Mouse (Mus musculus): ENCODE results near the gene Ctdnep1.
"Not testable (repeated sequence)": the region's sequence is repeated elsewhere in the genome, so short reads cannot be mapped to it uniquely, and the experiment has no call there.

Gene Ctdnep1

GRCm38 (mm10) chr11:69950807-69951459 lies 30.0 kb upstream of the Ctdnep1 start:
- no peak for DNase-seq (ENCODE audit: low read depth, low spot score)

GRCm38 (mm10) chr11:69952274-69952673 lies 28.7 kb upstream of the Ctdnep1 start:
- no peak for DNase-seq (ENCODE audit: low read depth, low spot score)

GRCm38 (mm10) chr11:69953267-69953915 lies 27.6 kb upstream of the Ctdnep1 start:
- no peak for DNase-seq (ENCODE audit: low read depth, low spot score)

DNA sequence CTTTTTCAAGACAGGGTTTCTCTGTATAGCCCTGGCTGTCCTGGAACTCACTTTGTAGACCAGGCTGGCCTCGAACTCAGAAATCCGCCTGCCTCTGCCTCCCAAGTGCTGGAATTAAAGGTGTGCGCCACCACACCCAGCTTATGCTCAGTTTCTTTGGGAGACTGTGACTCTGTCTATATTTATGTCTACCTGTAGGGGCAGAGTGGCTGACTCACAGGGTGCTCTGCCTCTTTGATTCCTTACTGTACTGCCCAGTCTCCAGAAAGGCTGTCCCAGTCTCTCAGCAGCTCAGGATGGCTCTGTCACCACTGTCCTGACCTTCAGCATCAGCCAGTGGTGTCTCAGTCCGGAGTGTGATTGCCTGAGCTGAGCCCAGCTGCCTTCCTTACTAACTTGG lies 25.3 kb upstream of the Ctdnep1 start:
- DNase-seq (ENCODE audit: low read depth, low spot score), result not testable (repeated sequence)

GRCm38 (mm10) chr11:69956218-69956617 lies 24.7 kb upstream of the Ctdnep1 start:
- no peak for DNase-seq (ENCODE audit: low read depth, low spot score)

DNA sequence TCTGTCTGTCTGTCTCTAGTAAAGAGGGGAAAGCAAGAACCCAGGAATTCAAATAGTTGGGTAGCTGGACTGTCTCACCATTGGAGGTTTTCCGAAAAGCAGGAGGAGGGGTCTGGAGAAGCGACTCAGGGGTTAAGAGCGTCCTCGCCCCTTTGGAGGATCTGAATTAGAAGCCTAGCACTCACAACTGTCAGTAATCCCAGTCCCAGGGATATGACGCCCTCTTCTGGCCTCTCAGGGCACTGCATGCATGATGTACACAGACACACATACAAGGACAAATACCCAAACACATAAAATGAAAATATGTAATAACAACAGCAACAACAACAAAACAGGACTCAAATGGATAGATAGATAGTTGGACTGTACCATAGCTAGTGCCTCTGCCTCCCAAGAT lies 20.3 kb upstream of the Ctdnep1 start:
- DNase-seq (ENCODE audit: low read depth, low spot score), result no peak

- DNase-seq (ENCODE audit: low read depth, low spot score), result no peak
Observed at GRCm38 (mm10) chr11:69961841-69962240, 19.1 kb upstream of the Ctdnep1 start.

- DNase-seq (ENCODE audit: low read depth, low spot score), result no peak
Observed at GRCm38 (mm10) chr11:69964650-69965270, 16.2 kb upstream of the Ctdnep1 start, which contains the start of gene Cldn7. Cldn7 (plus strand) TSS chr11:69964779.

DNA sequence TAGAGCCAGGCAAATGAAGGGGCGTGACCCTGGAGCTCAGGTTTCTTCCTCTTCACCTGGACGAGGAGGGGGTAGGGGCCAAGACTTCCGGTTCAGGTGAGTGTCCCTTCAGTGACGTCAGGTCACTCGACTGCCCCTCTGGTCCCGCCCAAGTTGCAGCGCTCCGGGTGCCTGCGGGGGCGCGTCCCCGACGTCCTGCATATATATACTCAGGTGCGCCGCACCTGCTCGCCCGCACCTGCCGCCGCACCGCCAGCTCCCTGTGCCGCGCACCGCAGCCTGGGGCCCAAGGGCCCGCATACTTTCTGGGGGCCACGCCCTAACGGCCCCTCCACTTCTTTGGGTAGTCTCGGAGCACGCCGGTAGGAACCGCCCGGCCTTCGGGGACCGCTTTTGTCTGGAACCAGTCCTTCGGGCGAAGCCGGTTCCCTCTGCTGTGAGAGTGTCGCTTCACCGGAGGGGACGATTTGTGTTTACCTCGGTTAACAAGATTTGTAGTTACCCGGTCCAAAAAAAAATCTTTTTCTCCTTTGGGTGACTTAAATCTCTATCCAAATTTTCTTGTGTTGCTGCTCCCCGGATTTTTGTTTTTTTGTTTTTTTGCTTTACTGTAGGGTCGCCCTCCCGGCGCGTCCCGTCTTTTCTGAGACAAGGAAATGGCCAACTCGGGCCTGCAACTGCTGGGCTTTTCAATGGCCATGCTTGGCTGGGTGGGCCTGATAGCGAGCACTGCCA lies 15.5 kb upstream of the Ctdnep1 start:
- no peak for DNase-seq (ENCODE audit: low read depth, low spot score)

- no peak for DNase-seq (ENCODE audit: low read depth, low spot score)
Observed at GRCm38 (mm10) chr11:69966006-69966859, 14.7 kb upstream of the Ctdnep1 start.

GRCm38 (mm10) chr11:69966860-69967517 lies 14.0 kb upstream of the Ctdnep1 start:
- DNase-seq (ENCODE audit: low read depth, low spot score), result no peak

DNA sequence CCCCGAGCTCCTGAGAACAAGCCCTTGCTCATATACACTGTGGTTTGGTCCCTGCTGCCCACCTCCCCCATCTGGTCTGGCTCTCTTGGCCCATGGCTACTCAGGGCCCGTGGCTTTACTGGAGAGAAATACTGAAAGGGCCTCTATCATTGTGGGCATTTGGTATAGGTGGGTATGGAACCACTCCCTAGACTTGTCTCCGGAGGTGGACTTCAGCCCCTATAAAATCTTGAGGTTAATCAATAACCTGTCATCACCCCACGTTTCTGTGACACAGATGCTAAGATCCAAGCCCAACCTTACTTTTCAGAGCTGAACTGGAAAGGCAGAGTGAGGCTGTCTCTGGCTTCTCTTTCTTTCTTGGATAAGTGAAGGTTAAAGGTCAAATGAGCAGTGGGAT lies 12.2 kb upstream of the Ctdnep1 start:
- no peak for DNase-seq (ENCODE audit: low read depth, low spot score)

DNA sequence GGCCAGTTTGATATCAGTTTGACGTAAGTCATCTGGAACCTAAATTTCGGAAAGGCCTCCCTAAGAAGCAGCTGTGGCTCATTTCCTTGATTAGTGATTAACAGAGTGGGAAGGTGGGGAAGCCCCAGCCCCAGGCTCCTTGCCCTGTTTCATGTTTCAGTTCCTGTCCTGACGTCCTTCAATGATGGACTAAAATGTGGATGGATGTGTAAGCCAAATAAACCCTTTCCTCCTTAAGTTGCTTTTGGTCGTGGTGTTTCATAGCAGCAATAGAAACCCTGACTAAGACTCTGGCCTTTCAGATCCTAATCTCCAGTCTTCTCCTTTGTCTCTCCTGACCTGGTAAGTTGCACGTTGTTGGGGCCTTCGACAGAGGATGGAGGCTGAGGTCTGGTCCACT lies 10.7 kb upstream of the Ctdnep1 start:
- no peak for DNase-seq (ENCODE audit: low read depth, low spot score)

- no peak for DNase-seq (ENCODE audit: low read depth, low spot score)
Observed at GRCm38 (mm10) chr11:69970775-69971174, 10.2 kb upstream of the Ctdnep1 start.

GRCm38 (mm10) chr11:69974907-69975306 lies 6.0 kb upstream of the Ctdnep1 start:
- no peak for DNase-seq (ENCODE audit: low read depth, low spot score)

- DNase-seq (ENCODE audit: low read depth, low spot score), result no peak
Observed at GRCm38 (mm10) chr11:69976271-69976670, 4.7 kb upstream of the Ctdnep1 start.

GRCm38 (mm10) chr11:69979827-69980195 lies 1.1 kb upstream of the Ctdnep1 start:
- DNase-seq (ENCODE audit: low read depth, low spot score), result no peak

- DNase-seq (ENCODE audit: low read depth, low spot score), result peak; percentile 100
Observed at GRCm38 (mm10) chr11:69980196-69981140, 488 bp upstream of the Ctdnep1 start.

- DNase-seq (ENCODE audit: low read depth, low spot score), result no peak
Observed at GRCm38 (mm10) chr11:69982225-69982624, 1.3 kb downstream of the Ctdnep1 start, which contains the start of gene Elp5. Elp5 (minus strand) TSS chr11:69982517.

GRCm38 (mm10) chr11:69982877-69983276 lies 1.9 kb downstream of the Ctdnep1 start:
- no peak for DNase-seq (ENCODE audit: low read depth, low spot score)

All from forelimb bud, embryonic 11.5 days (tissue).